Mouse (Mus musculus): Measurements from ENCODE around the gene Sap25.

DNA sequence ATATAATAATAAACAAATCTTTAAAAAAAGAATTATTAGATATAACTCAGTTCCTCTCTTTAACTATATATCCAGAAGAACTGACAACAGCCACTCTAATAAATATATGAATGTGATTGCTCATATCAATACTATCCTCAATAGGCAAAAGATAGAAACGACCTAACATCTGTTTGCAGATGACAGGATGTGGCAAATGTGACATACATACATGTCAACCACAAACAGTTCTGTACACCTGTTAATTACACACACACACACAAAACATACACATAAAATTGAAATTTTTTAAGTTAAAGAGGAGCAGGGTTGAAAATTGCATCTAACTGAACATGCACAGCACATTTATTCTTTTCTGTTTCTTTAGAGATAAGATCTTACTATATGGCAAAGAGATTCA, 50.7 kb downstream of the Sap25 start:
- no peak for TF ChIP-seq CHD2 (IDR thresholded peaks at IDR 0.05; ENCODE audit: low read depth, low read length)
- no peak for TF ChIP-seq HCFC1 (IDR thresholded peaks at IDR 0.05; ENCODE audit: borderline replicate concordance, insufficient read depth, low read length)
- TF ChIP-seq MAFK (IDR thresholded peaks at IDR 0.05; ENCODE audit: insufficient read depth, low read depth, low read length) = no peak
- no peak for TF ChIP-seq ZNF384 (IDR thresholded peaks at IDR 0.05; ENCODE audit: low read depth, low read length)
- TF ChIP-seq ZC3H11A (IDR thresholded peaks at IDR 0.05; ENCODE audit: borderline replicate concordance, low read depth, low read length) = no peak
